Mouse (Mus musculus) midbrain, embryonic 15.5 days (tissue): ENCODE results near the gene Tlk2. TPM values are rescaled to one million over a fixed set of nuclear protein-coding genes. Genes with fewer than 3 reads are reported as not detected.
"Not testable (repeated sequence)": the region's sequence is repeated elsewhere in the genome, so short reads cannot be mapped to it uniquely, and the experiment has no call there.

Source experiments
- ATAC-seq: fragments of 200-750 bp; cut with Nextera tagmentation; replicated peaks from 2 replicates; pipeline ENCODE4 v1.8.0; 2017; ENCODE audit warnings: moderate TSS enrichment
- H3K27ac ChIP-seq: fragments of 300-500 bp; sonication (generic); 2 replicates; pipeline ENCODE4 v1.5.1; 2015; ENCODE audit warnings: mild to moderate bottlenecking, inconsistent platforms
- H3K27me3 ChIP-seq: fragments of 300-500 bp; sonication (generic); replicated peaks from 2 replicates; pipeline ENCODE4 v1.6.1; 2015; ENCODE audit warnings: inconsistent platforms
- H3K36me3 ChIP-seq: fragments of 300-500 bp; sonication (generic); replicated peaks from 2 replicates; pipeline ENCODE4 v1.6.1; 2015; ENCODE audit warnings: inconsistent platforms
- H3K4me1 ChIP-seq: fragments of 300-500 bp; sonication (generic); 2 replicates; pipeline ENCODE4 v1.6.1; 2015; ENCODE audit warnings: inconsistent platforms
- H3K4me2 ChIP-seq: fragments of 300-500 bp; sonication (generic); 2 replicates; pipeline ENCODE4 v1.6.1; 2015; ENCODE audit warnings: inconsistent platforms, mild to moderate bottlenecking, moderate library complexity
- H3K4me3 ChIP-seq: fragments of 300-500 bp; sonication (generic); 2 replicates; pipeline ENCODE4 v1.5.1; 2015; ENCODE audit warnings: mild to moderate bottlenecking, inconsistent platforms
- H3K9ac ChIP-seq: fragments of 300-500 bp; sonication (generic); 2 replicates; pipeline ENCODE4 v1.6.1; 2015; ENCODE audit warnings: mild to moderate bottlenecking, inconsistent platforms
- H3K9me3 ChIP-seq: fragments of 300-500 bp; sonication (generic); 2 replicates; pipeline ENCODE4 v1.6.1; 2016; ENCODE audit warnings: inconsistent platforms
- WGBS: fragments of 180-500 bp; shearing (Covaris S2); methylation state at CpG from one replicate; pipeline ENCODE4 v1.1.7; 2015; ENCODE audit warnings: mixed read lengths; 5-methylcytosine and 5-hydroxymethylcytosine counted together
- polyA plus RNA-seq: library from polyadenylated mRNA; unstranded; fragments of >200 nt; fragmentation: Nextera tagmentation; extraction: Ambion mirVana; gene quantifications from 2 replicates; pipeline ENCODE4 v1.2.1, GENCODE M21; 2015

The Tlk2 gene
- polyA plus RNA-seq = 18.8 and 20.9 TPM in 2 replicates

DNA sequence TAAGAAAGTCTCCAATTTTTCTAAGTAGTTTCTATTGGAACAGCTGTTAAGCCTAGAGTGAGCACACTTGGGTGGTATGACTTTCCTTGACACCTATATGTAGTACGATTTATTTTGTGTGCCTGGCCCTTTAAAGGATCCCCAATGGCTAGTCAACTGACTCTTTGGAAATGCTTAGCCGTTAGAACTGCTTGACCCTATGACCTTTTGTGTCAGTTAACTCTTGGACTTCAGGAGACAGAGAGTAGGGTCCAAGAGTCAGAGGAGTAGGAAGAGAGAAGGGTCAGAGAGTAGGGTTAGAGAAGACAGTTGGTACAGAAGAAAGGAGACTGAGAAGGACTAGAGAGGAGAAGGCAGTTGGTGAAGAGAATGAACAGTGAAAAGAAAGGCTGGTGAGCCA lies at the start of gene Tlk2:
Gene Tlk2 (plus strand): TSS at position 292 of the 400 bp plus-strand sequence.
- H3K4me2 ChIP-seq = peak within 1 kb of the TSS; percentile 72
- WGBS = 55% methylated on average over 2 of the region's 2 CpGs
- peaks cover 23% of the 10 kb centered on the region for H3K4me1 ChIP-seq
- no peaks in the 10 kb centered on the region for H3K27me3 ChIP-seq
- H3K4me3 ChIP-seq = peak within 1 kb of the TSS; percentile 54; the same call in 1 of the 2 replicates
- ATAC-seq = no peak
- no peak within 1 kb of the TSS for H3K27ac ChIP-seq
- no peak within 1 kb of the TSS for H3K9ac ChIP-seq
- H3K9me3 ChIP-seq = no peaks in the 10 kb centered on the region
- H3K36me3 ChIP-seq = no peaks in the 10 kb centered on the region

DNA sequence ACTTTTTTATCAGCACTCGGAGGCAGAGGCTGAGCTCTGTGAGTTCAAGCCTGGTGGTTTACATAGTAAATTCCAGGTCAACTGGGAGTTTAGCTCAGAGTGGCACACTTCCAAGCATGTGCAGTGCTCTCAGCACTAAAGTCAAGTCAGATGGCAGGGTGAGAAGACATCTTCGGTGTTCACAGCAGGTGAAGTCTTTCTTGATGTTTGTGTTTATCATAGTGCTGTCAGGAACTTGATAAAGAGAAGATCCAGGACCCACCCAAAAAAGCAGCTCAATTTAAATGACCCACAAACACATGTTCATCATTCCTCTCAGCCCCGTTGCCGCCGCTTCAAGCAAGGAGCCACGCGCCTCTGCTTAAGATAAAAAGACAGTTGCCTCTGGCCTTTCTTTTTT lies 42.9 kb upstream of the Tlk2 start:
- Histone ChIP-seq H3K9ac (no peak overlapping the region), H3K27ac (no peak overlapping the region)

GRCm38 (mm10) chr11:105137255-105137654 lies 41.4 kb upstream of the Tlk2 start:
- H3K9ac ChIP-seq, ATAC-seq, H3K9me3 ChIP-seq, H3K4me2 ChIP-seq, H3K4me3 ChIP-seq, H3K4me1 ChIP-seq, H3K27me3 ChIP-seq, H3K27ac ChIP-seq: not testable (repeated sequence)
- H3K36me3 ChIP-seq = peaks cover 47% of the 10 kb centered on the region
- WGBS = 97% methylated on average over 2 of the region's 2 CpGs

More for the DNA sequence above, 42.9 kb upstream of the Tlk2 start:
- 95% methylated on average over 7 of the region's 7 CpGs for WGBS
- Histone ChIP-seq H3K27me3 (no peaks in the 10 kb centered on the region), H3K4me3 (no peak overlapping the region), H3K36me3 (peaks cover 46% of the 10 kb centered on the region), H3K9me3 (no peaks in the 10 kb centered on the region), H3K4me1 (no peaks in the 10 kb centered on the region), H3K4me2 (no peak overlapping the region)
- no peak for ATAC-seq

- not testable (repeated sequence) for H3K4me1 ChIP-seq, H3K27ac ChIP-seq, H3K9ac ChIP-seq, H3K27me3 ChIP-seq, ATAC-seq, H3K9me3 ChIP-seq, H3K4me3 ChIP-seq, H3K4me2 ChIP-seq
- WGBS = 99% methylated on average over 7 of the region's 8 CpGs
- peaks cover 21% of the 10 kb centered on the region for H3K36me3 ChIP-seq
Measured at GRCm38 (mm10) chr11:105140512-105140911, 38.1 kb upstream of the Tlk2 start.

DNA sequence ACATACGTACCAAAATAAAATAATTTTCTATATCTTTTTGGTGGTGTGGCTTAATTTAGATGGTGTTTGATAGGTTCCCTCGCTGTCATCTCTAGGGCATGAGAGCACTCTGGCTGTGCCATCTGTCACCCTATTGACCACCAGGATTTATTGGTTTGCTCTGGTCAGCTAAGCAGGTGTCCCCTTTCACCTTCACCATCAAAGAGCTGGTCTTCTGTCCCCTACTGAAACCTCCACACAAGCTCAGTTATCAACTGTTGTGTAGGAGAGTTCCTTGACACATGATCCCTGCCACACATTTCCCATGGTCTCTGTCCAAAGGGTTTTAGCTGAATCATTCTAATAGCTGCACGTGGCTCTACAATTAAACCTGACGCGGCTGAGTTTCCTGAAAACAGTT lies 37.5 kb upstream of the Tlk2 start:
- Histone ChIP-seq H3K4me3 (no peak overlapping the region), H3K4me2 (no peak overlapping the region), H3K9me3 (no peaks in the 10 kb centered on the region), H3K27me3 (no peaks in the 10 kb centered on the region), H3K36me3 (peaks cover 17% of the 10 kb centered on the region), H3K27ac (no peak overlapping the region), H3K4me1 (no peaks in the 10 kb centered on the region), H3K9ac (no peak overlapping the region)
- ATAC-seq = no peak
- 94% methylated on average over 5 of the region's 5 CpGs for WGBS

DNA sequence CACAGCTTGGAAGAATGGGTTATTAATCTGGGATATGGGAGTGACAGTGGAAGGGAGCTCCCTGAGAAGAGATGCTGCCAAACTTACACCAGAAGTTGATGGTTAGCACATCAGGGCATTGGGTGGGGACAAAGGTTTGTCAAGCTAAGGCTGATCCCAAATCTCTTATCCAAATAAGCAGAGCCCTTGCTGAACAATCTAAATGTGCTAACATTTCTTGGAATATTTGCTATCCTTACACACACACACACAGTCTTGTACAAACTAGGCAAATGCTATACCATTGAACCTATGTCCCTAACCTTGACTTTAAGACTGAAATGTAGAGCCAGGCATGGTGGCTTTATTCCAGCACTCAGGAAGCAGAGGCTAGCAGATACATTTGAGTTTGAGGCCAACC lies 35.0 kb upstream of the Tlk2 start:
- no peak overlapping the region for H3K9ac ChIP-seq
- H3K4me3 ChIP-seq = no peak overlapping the region
- H3K9me3 ChIP-seq = no peaks in the 10 kb centered on the region
- H3K27me3 ChIP-seq = no peaks in the 10 kb centered on the region
- no peaks in the 10 kb centered on the region for H3K4me1 ChIP-seq
- peaks cover 11% of the 10 kb centered on the region; the same call in 1 of the 2 replicates for H3K36me3 ChIP-seq
- no peak overlapping the region for H3K27ac ChIP-seq
- ATAC-seq = no peak
- no peak overlapping the region for H3K4me2 ChIP-seq

- H3K4me1 ChIP-seq = no peaks in the 10 kb centered on the region
- ATAC-seq = no peak
- peaks cover 11% of the 10 kb centered on the region; the same call in 1 of the 2 replicates for H3K36me3 ChIP-seq
- no peaks in the 10 kb centered on the region for H3K27me3 ChIP-seq
- H3K4me3 ChIP-seq = no peak overlapping the region
- H3K27ac ChIP-seq = no peak overlapping the region
- no peaks in the 10 kb centered on the region for H3K9me3 ChIP-seq
- WGBS = 86% methylated on average over 3 of the region's 3 CpGs
- H3K4me2 ChIP-seq = no peak overlapping the region
- H3K9ac ChIP-seq = no peak overlapping the region
Measured at GRCm38 (mm10) chr11:105144084-105144483, 34.5 kb upstream of the Tlk2 start.

GRCm38 (mm10) chr11:105144508-105145210 lies 33.9 kb upstream of the Tlk2 start:
- Histone ChIP-seq H3K4me2 (no peak overlapping the region), H3K27me3 (no peaks in the 10 kb centered on the region), H3K27ac (no peak overlapping the region), H3K36me3 (peaks cover 7% of the 10 kb centered on the region; the same call in 1 of the 2 replicates), H3K4me1 (no peaks in the 10 kb centered on the region), H3K4me3 (no peak overlapping the region), H3K9me3 (no peaks in the 10 kb centered on the region), H3K9ac (no peak overlapping the region)
- 83% methylated on average over 11 of the region's 11 CpGs for WGBS
- no peak for ATAC-seq

GRCm38 (mm10) chr11:105145211-105145610 lies 33.4 kb upstream of the Tlk2 start:
- no peak overlapping the region for H3K4me2 ChIP-seq
- H3K9me3 ChIP-seq = no peaks in the 10 kb centered on the region
- H3K36me3 ChIP-seq = 0 out of 2 replicates have a peak, but pooled peaks cover 6% of the 10 kb centered on the region
- no peak for ATAC-seq
- no peak overlapping the region for H3K9ac ChIP-seq
- H3K27ac ChIP-seq = no peak overlapping the region
- no peak overlapping the region for H3K4me3 ChIP-seq
- H3K27me3 ChIP-seq = no peaks in the 10 kb centered on the region
- H3K4me1 ChIP-seq = no peaks in the 10 kb centered on the region
- 92% methylated on average over 10 of the region's 10 CpGs for WGBS

- Histone ChIP-seq H3K9me3 (no peaks in the 10 kb centered on the region), H3K36me3 (no peaks in the 10 kb centered on the region), H3K4me2 (no peak within 1 kb of the TSS), H3K27ac (no peak within 1 kb of the TSS), H3K4me1 (peaks cover 4% of the 10 kb centered on the region; the same call in 1 of the 2 replicates), H3K4me3 (no peak within 1 kb of the TSS), H3K9ac (no peak within 1 kb of the TSS), H3K27me3 (no peaks in the 10 kb centered on the region)
- WGBS = 64% methylated on average over 3 of the region's 3 CpGs
- ATAC-seq = no peak
Measured at GRCm38 (mm10) chr11:105146593-105146992, 32.0 kb upstream of the Tlk2 start, which contains the start of gene Gm10842. Gene Gm10842 (plus strand): TSS chr11:105146893.

- ATAC-seq = no peak
- H3K27me3 ChIP-seq = no peaks in the 10 kb centered on the region
- peaks cover 14% of the 10 kb centered on the region; the same call in 1 of the 2 replicates for H3K4me1 ChIP-seq
- 84% methylated on average over 3 of the region's 3 CpGs for WGBS
- H3K4me3 ChIP-seq = no peak overlapping the region
- no peaks in the 10 kb centered on the region for H3K36me3 ChIP-seq
- no peaks in the 10 kb centered on the region for H3K9me3 ChIP-seq
- H3K9ac ChIP-seq = no peak overlapping the region
- no peak overlapping the region for H3K27ac ChIP-seq
- no peak overlapping the region for H3K4me2 ChIP-seq
Measured at GRCm38 (mm10) chr11:105149353-105149752, 29.3 kb upstream of the Tlk2 start.

GRCm38 (mm10) chr11:105149766-105150165 lies 28.8 kb upstream of the Tlk2 start:
- WGBS = 89% methylated on average over 1 of the region's 1 CpGs
- Histone ChIP-seq H3K27ac (no peak overlapping the region), H3K9ac (no peak overlapping the region), H3K4me3 (no peak overlapping the region), H3K4me1 (peaks cover 14% of the 10 kb centered on the region; the same call in 1 of the 2 replicates), H3K36me3 (no peaks in the 10 kb centered on the region), H3K4me2 (no peak overlapping the region), H3K9me3 (no peaks in the 10 kb centered on the region), H3K27me3 (no peaks in the 10 kb centered on the region)
- ATAC-seq = no peak

DNA sequence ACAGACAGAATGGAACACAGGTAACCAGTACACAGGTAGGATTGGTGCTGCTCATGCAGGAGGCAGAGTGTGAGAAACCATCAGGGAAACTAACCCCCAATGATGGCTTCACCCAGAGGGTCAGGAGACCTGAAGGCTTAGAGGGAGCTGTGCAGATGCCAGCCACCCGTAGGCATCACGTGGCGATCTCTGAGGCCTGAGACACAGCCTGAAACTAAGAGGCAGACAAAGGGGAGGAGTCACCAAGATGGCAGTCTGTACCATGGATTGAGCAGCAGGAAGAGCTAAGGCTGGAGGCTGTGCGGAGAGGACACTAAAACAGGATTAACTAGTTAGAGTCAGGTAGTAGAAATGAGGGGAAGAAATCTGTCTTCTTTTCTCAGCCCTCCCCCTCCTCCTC lies 27.9 kb upstream of the Tlk2 start:
- H3K9ac ChIP-seq = no peak overlapping the region
- no peak overlapping the region for H3K4me3 ChIP-seq
- H3K4me2 ChIP-seq = no peak overlapping the region
- peaks cover 14% of the 10 kb centered on the region; the same call in 1 of the 2 replicates for H3K4me1 ChIP-seq
- H3K9me3 ChIP-seq = no peaks in the 10 kb centered on the region
- H3K27ac ChIP-seq = no peak overlapping the region
- ATAC-seq = no peak
- H3K27me3 ChIP-seq = no peaks in the 10 kb centered on the region
- WGBS = 50% methylated on average over 4 of the region's 4 CpGs
- no peaks in the 10 kb centered on the region for H3K36me3 ChIP-seq
